15 mouse cellular contexts compared by ENCODE assay signal in the genomic region with DNA sequence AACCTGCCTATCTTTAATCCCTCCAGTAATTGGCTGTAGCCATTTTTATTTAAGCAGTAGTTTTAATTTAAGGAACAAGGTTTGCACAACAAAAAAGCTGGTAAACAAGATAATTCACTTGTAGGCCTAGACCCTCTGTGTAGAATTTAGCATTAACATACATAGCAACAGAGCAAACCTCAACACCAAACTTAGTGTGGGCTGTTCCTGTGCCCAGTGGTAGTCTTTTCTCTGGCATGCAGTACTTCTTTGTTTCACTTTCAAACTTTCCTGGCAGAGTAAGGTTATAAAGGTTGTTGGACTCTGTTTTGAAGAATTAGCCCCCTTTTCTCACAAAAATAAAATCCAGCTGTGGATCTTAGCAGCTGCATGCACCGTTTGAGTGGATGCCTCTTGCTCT. TPM values are rescaled to one million over a fixed set of nuclear protein-coding genes. Genes with fewer than 3 reads are reported as not detected.
DNase-seq lines count a peak whose midpoint lies in the region; ATAC-seq and TF ChIP-seq lines count a peak whose summit lies in the region.
"Had no signal": no experiment of that assay in that cellular context is flagged by ENCODE, and none has a peak within 500 bp of the region (broad histone marks: within the 10 kb centered on the region; RNA-seq: fewer than 3 reads in every experiment).

No protein-coding gene starts in this region.

- WGBS in thymus, adult 2 months, result 5% methylated on average over 1 of the region's 1 CpGs

- peak; percentile 62 for ATAC-seq in granulocyte monocyte progenitor cell, adult 5-6 weeks (replicated peaks; ENCODE audit: poor library complexity, severe bottlenecking)
- peak; percentile 28 for ATAC-seq in megakaryocyte, adult 5-6 weeks (ENCODE audit: poor library complexity, severe bottlenecking)
- ATAC-seq: forebrain, embryonic 15.5 days had no signal

- no peak for DNase-seq in thymus, adult 2 months
- DNase-seq in thymus, adult 18-20 months, result no peak
- no peak for DNase-seq in right cerebral cortex, adult 18-20 months
- DNase-seq in urinary bladder, adult 18-20 months (ENCODE audit: low spot score in 2 of 2), result no peak
- DNase-seq in urinary bladder, adult 2 months (ENCODE audit: low spot score), result no peak
- DNase-seq: cerebellum, adult 9-10 months; heart, postnatal 36 days; lung, embryonic 14.5 days; thymus, postnatal 4 days had no signal

- H3K4me1 ChIP-seq in thymus, adult 2 months (replicated peaks; ENCODE audit: control insufficient read depth, insufficient read depth, low read length), result peaks cover 19% of the 10 kb centered on the region
- H3K4me1 ChIP-seq: forebrain, embryonic 15.5 days had no signal

- no peak for TF ChIP-seq POLR2A in thymus, adult 2 months (IDR thresholded peaks at IDR 0.05; ENCODE audit: control insufficient read depth, extremely low read depth, insufficient read depth, low read length, poor library complexity)

- H3K27me3 ChIP-seq in thymus, adult 2 months (ENCODE audit: control insufficient read depth, insufficient read depth, low read length), result no peaks in the 10 kb centered on the region
- H3K27me3 ChIP-seq: forebrain, embryonic 15.5 days; neural tube, embryonic 15.5 days had no signal

- no peak for TF ChIP-seq CTCF in thymus, adult 2 months (IDR thresholded peaks at IDR 0.05; ENCODE audit: borderline replicate concordance, control insufficient read depth, extremely low read depth, insufficient read depth, low read length, poor library complexity)

- H3K36me3 ChIP-seq in thymus, adult 2 months (ENCODE audit: control insufficient read depth, insufficient read depth, low read length), result no peaks in the 10 kb centered on the region
- H3K36me3 ChIP-seq: embryonic facial prominence, embryonic 10.5 days; forebrain, embryonic 15.5 days; neural tube, embryonic 15.5 days had no signal

- H3K27ac ChIP-seq in thymus, adult 2 months (ENCODE audit: control insufficient read depth, insufficient read depth, low read length), result peak overlapping the region; percentile 60
- H3K27ac ChIP-seq: embryonic facial prominence, embryonic 10.5 days; forebrain, embryonic 15.5 days; neural tube, embryonic 15.5 days had no signal

- no peak overlapping the region for H3K4me3 ChIP-seq in thymus, adult 2 months (ENCODE audit: control insufficient read depth, insufficient read depth, low read length)
- H3K4me3 ChIP-seq: embryonic facial prominence, embryonic 10.5 days; erythroblast, embryonic 14.5 days; forebrain, embryonic 15.5 days; neural tube, embryonic 15.5 days had no signal

RNA-seq across cellular contexts. Expression of a gene that starts 48.9 kb away (rescaled TPM):
- polyA plus RNA-seq in thymus, adult 2 months (2012; rRNA removed), result 115 and 125 TPM in 2 replicates
- total RNA-seq in granulocyte monocyte progenitor cell, adult 5-6 weeks (2014; fragmentation: Nextera tagmentation), result 49.7 and 56.9 TPM in 2 replicates
- total RNA-seq in granulocyte monocyte progenitor cell, adult 5-6 weeks (2017), result 23.1 and 26.5 TPM in 2 replicates
- 44.8 and 48.9 TPM in 2 replicates for total RNA-seq in megakaryocyte, adult 5-6 weeks (2015)
- total RNA-seq in megakaryocyte, adult 5-6 weeks (2017), result 30.6 and 34.8 TPM in 2 replicates
- 74.8 and 92.7 TPM in 2 replicates for polyA plus RNA-seq in urinary bladder, adult 2 months (2012; rRNA removed)
